Mouse (Mus musculus) olfactory bulb, adult 2 months (tissue): ENCODE results near the gene Crbn.

Experiments used
- CTCF ChIP-seq: fragments of 200-500 bp; IDR thresholded peaks from 2 replicates; pipeline ENCODE4 v1.5.1; 2012; ENCODE audit warnings: low read depth, mild to moderate bottlenecking, low read length, moderate library complexity; ENCODE audit not compliant: insufficient read depth
- POLR2A ChIP-seq: fragments of 200-500 bp; IDR thresholded peaks from 2 replicates; pipeline ENCODE4 v1.6.1; 2012; ENCODE audit warnings: mild to moderate bottlenecking, low read depth, low read length, moderate library complexity; ENCODE audit not compliant: insufficient read depth

- no peak for TF ChIP-seq CTCF
- no peak for TF ChIP-seq POLR2A
Measured at GRCm38 (mm10) chr6:106732563-106732962, 67.3 kb downstream of the Crbn start.
